In genomic region chr13:36733989-36734690, GRCm38 (mm10) we compare ENCODE assay signal across 8 mouse cellular contexts. TPM values are rescaled to one million over a fixed set of nuclear protein-coding genes. Genes with fewer than 3 reads are reported as not detected.
A peak's percentile ranks its signal among the peaks of the same experiment; 100 is the strongest.
DNase-seq lines count a peak whose midpoint lies in the region; ATAC-seq and TF ChIP-seq lines count a peak whose summit lies in the region.

No protein-coding gene starts in this region.

- 0 out of 2 replicates have a peak, but pooled peaks have one; percentile 5 for TF ChIP-seq POLR2A in liver, adult 2 months (IDR thresholded peaks at IDR 0.05; ENCODE audit: extremely low read depth, insufficient read depth, low read length)

- H3K4me2 ChIP-seq in heart, postnatal 0 days (ENCODE audit: low read depth, low read length), result peak overlapping the region; percentile 85
- H3K4me2 ChIP-seq in liver, embryonic 16.5 days (ENCODE audit: low read depth, low read length), result no peak overlapping the region; the same call in 1 of the 2 replicates
- H3K4me2 ChIP-seq in stomach, embryonic 14.5 days (replicated peaks; ENCODE audit: low read depth, low read length), result peak overlapping the region; percentile 62

- H3K27me3 ChIP-seq in liver, adult 2 months (ENCODE audit: control insufficient read depth, insufficient read depth, low read length), result no peaks in the 10 kb centered on the region
- peaks cover 82% of the 10 kb centered on the region for H3K27me3 ChIP-seq in heart, postnatal 0 days (ENCODE audit: control insufficient read depth, insufficient read depth, low read length)
- peaks cover 72% of the 10 kb centered on the region for H3K27me3 ChIP-seq in liver, embryonic 16.5 days (ENCODE audit: control insufficient read depth, insufficient read depth, low read depth, low read length)
- peaks cover 33% of the 10 kb centered on the region for H3K27me3 ChIP-seq in stomach, embryonic 14.5 days (ENCODE audit: control insufficient read depth, insufficient read depth, low read length)

- peak overlapping the region; percentile 96 for H3K4me3 ChIP-seq in liver, adult 2 months (ENCODE audit: insufficient read depth, low read depth, low read length)
- H3K4me3 ChIP-seq in heart, postnatal 0 days (ENCODE audit: low read depth, low read length), result peak overlapping the region; percentile 51
- peak overlapping the region; percentile 39 for H3K4me3 ChIP-seq in liver, embryonic 16.5 days (ENCODE audit: low read depth, low read length)
- peak overlapping the region; percentile 37; the same call in 1 of the 2 replicates for H3K4me3 ChIP-seq in stomach, embryonic 14.5 days (ENCODE audit: low read depth, low read length)

- H3K27ac ChIP-seq in liver, adult 2 months (replicated peaks; ENCODE audit: insufficient read depth, low read depth, low read length), result peak overlapping the region; percentile 90
- H3K27ac ChIP-seq in heart, postnatal 0 days (ENCODE audit: low read depth), result no peak overlapping the region
- H3K27ac ChIP-seq in liver, embryonic 16.5 days (ENCODE audit: low read length), result peak overlapping the region; percentile 36; the same call in 1 of the 2 replicates
- H3K27ac ChIP-seq in stomach, embryonic 14.5 days (ENCODE audit: low read length), result no peak overlapping the region

- no peak for TF ChIP-seq CTCF in liver, adult 2 months (IDR thresholded peaks at IDR 0.05; ENCODE audit: low read depth, low read length)
- TF ChIP-seq CTCF in heart, postnatal 0 days (IDR thresholded peaks at IDR 0.05; ENCODE audit: low read depth), result no peak

- peak overlapping the region; percentile 92 for H3K9ac ChIP-seq in liver, adult 2 months (ENCODE audit: low read depth, low read length)
- H3K9ac ChIP-seq in heart, postnatal 0 days (replicated peaks; ENCODE audit: low read depth, low read length), result no peak overlapping the region
- peak overlapping the region; percentile 32 for H3K9ac ChIP-seq in liver, embryonic 16.5 days (ENCODE audit: low read depth, low read length)
- H3K9ac ChIP-seq in stomach, embryonic 14.5 days (replicated peaks; ENCODE audit: low read depth, low read length), result no peak overlapping the region

- H3K36me3 ChIP-seq in liver, adult 2 months (ENCODE audit: control insufficient read depth, insufficient read depth, low read length), result peaks cover 3% of the 10 kb centered on the region
- no peaks in the 10 kb centered on the region for H3K36me3 ChIP-seq in heart, postnatal 0 days (replicated peaks; ENCODE audit: control insufficient read depth, insufficient read depth, low read length)
- no peaks in the 10 kb centered on the region for H3K36me3 ChIP-seq in liver, embryonic 16.5 days (ENCODE audit: control insufficient read depth, insufficient read depth)
- no peaks in the 10 kb centered on the region for H3K36me3 ChIP-seq in stomach, embryonic 14.5 days (ENCODE audit: control insufficient read depth, insufficient read depth, low read length)

- H3K9me3 ChIP-seq in heart, postnatal 0 days (replicated peaks; ENCODE audit: control insufficient read depth, low read length), result 0 out of 2 replicates have a peak, but pooled peaks cover 4% of the 10 kb centered on the region
- H3K9me3 ChIP-seq in liver, embryonic 16.5 days (replicated peaks; ENCODE audit: control insufficient read depth, low read length), result no peaks in the 10 kb centered on the region
- H3K9me3 ChIP-seq in stomach, embryonic 14.5 days (ENCODE audit: control insufficient read depth, low read depth, low read length), result no peaks in the 10 kb centered on the region

- no peak for ATAC-seq in heart, postnatal 0 days (ENCODE audit: insufficient read depth, low read depth)
- ATAC-seq in liver, embryonic 16.5 days (ENCODE audit: low read depth), result 0 out of 2 replicates have a peak, but pooled peaks have one; percentile 14
- no peak for ATAC-seq in stomach, embryonic 14.5 days (ENCODE audit: insufficient number of reproducible peaks, insufficient read depth, low FRiP score, low read depth)
- no peak for ATAC-seq in erythroid progenitor cell, adult 5-6 weeks (replicated peaks; ENCODE audit: low FRiP score, poor library complexity, severe bottlenecking)

- WGBS in liver, adult 2 months, result under 1% methylated on average over 26 of the region's 26 CpGs
- WGBS in heart, postnatal 0 days, result 2% methylated on average over 26 of the region's 26 CpGs
- WGBS in liver, embryonic 16.5 days (ENCODE audit: insufficient replicate concordance), result 1% methylated on average over 26 of the region's 26 CpGs
- WGBS in stomach, embryonic 14.5 days, result under 1% methylated on average over 26 of the region's 26 CpGs

- peaks cover 10% of the 10 kb centered on the region for H3K79me2 ChIP-seq in liver, adult 2 months (ENCODE audit: control insufficient read depth, insufficient read depth, low read length)

- TF ChIP-seq EP300 in heart, postnatal 0 days (IDR thresholded peaks at IDR 0.05; ENCODE audit: low read depth), result no peak

- DNase-seq in liver, adult 2 months (ENCODE audit: extremely low read depth, low read depth, low spot score), result peak; percentile 69
- no peak for DNase-seq in liver
- DNase-seq in cerebellum, adult 9-10 months, result peak; percentile 85
- DNase-seq in heart, postnatal 0 days (ENCODE audit: low spot score), result no peak
- DNase-seq in gastrocnemius, adult 8-10 months (ENCODE audit: low spot score in 2 of 2), result no peak

- H3K4me1 ChIP-seq in liver, adult 2 months (ENCODE audit: control insufficient read depth, insufficient read depth, low read length), result peaks cover 5% of the 10 kb centered on the region
- H3K4me1 ChIP-seq in heart, postnatal 0 days (ENCODE audit: control insufficient read depth, insufficient read depth), result peaks cover 16% of the 10 kb centered on the region; the same call in 1 of the 2 replicates
- no peaks in the 10 kb centered on the region; the same call in 1 of the 2 replicates for H3K4me1 ChIP-seq in liver, embryonic 16.5 days (ENCODE audit: control insufficient read depth, low read depth, low read length)
- peaks cover 13% of the 10 kb centered on the region; the same call in 1 of the 2 replicates for H3K4me1 ChIP-seq in stomach, embryonic 14.5 days (ENCODE audit: control insufficient read depth, insufficient read depth, low read length)

RNA-seq across cellular contexts. Expression of gene Nrn1, which starts 0.8 kb away (rescaled TPM):
- total RNA-seq in liver, adult 2 months (2014; rRNA removed), result 219 and 292 TPM in 2 replicates
- 213 and 233 TPM in 2 replicates for polyA plus RNA-seq in liver, adult 2 months (2012; rRNA removed)
- 6.4 and 10.6 TPM in 2 replicates for total RNA-seq in heart, postnatal 0 days (2014; rRNA removed; ENCODE audit: low replicate concordance)
- polyA plus RNA-seq in heart, postnatal 0 days (2015; fragmentation: Nextera tagmentation; extraction: Ambion mirVana), result 2.4 and 2.8 TPM in 2 replicates
- polyA plus RNA-seq in liver, embryonic 16.5 days (2015; fragmentation: Nextera tagmentation; extraction: Ambion mirVana), result 51.8 and 59.6 TPM in 2 replicates
- 1.8 and 1.9 TPM in 2 replicates for polyA plus RNA-seq in stomach, embryonic 14.5 days (2014; fragmentation: Nextera tagmentation; extraction: Ambion mirVana)
- not detected in 2 replicates for total RNA-seq in erythroid progenitor cell, adult 5-6 weeks (2015; ENCODE audit: low replicate concordance)
- not detected in 2 replicates for total RNA-seq in erythroid progenitor cell, adult 5-6 weeks (2017; ENCODE audit: low replicate concordance)
- 1 to 10 TPM in 1 of 4 experiments, under 1 TPM in 3; 0.48 to 1.6 (median 0.69) TPM for total RNA-seq in gastrocnemius, adult 8-10 months (2022)

Comparison
In these comparisons a context has a peak if more than half of its experiments do, and no peak if none do; other contexts are left out.
1. DNase-seq: peak in liver, adult 2 months (single experiment) and cerebellum, adult 9-10 months (single experiment); none in liver (single experiment), heart, postnatal 0 days (single experiment) and gastrocnemius, adult 8-10 months (0 of 2).
2. H3K27ac ChIP-seq: peak in liver, adult 2 months (single experiment) and liver, embryonic 16.5 days (single experiment); none in heart, postnatal 0 days (single experiment) and stomach, embryonic 14.5 days (single experiment).
3. H3K4me3 ChIP-seq: peak in every context shown above with its lines; median percentile 96 in liver, adult 2 months; 51 in heart, postnatal 0 days; 39 in liver, embryonic 16.5 days; 37 in stomach, embryonic 14.5 days.
4. H3K9ac ChIP-seq: peak in liver, adult 2 months (single experiment) and liver, embryonic 16.5 days (single experiment); none in heart, postnatal 0 days (single experiment) and stomach, embryonic 14.5 days (single experiment).
5. RNA of gene Nrn1, which starts 0.8 kb away (total RNA-seq): 219 to 292 TPM in liver, adult 2 months; 6.4 to 10.6 TPM in heart, postnatal 0 days, 0.48 to 1.6 TPM in gastrocnemius, adult 8-10 months and not detected in erythroid progenitor cell, adult 5-6 weeks; every median in the first group is over 10 times any median in the second.